Mouse (Mus musculus): ENCODE data around the gene Igfbp4. TPM values are rescaled to one million over a fixed set of nuclear protein-coding genes. Genes with fewer than 3 reads are reported as not detected.

Igfbp4 gene
- polyA plus RNA-seq, 1 experiment from 2014 or later = 559 TPM

DNA sequence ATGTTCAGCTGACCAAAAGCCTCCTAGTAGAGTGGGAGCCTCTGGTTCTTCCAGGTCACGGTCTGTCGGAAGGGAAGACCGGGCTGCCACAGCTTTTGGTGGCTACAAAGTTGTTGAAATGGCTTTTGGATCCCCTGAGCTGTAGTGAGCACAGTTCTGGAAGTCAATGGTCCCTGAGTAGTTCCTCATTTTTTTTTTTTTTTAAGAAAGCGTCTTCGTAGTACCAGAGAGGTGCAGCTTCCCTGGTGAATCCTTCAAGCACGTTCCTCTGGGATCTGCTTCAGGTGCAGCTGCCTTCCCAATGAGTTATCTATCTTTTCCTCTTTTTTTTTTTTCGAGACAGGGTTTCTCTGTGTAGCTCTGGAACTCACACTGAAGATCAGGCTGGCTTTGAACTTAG lies 52.7 kb downstream of the Igfbp4 start:
- peaks cover 11% of the 10 kb centered on the region; the same call in 1 of the 2 replicates for H3K27me3 ChIP-seq (ENCODE audit: insufficient read depth, poor library complexity, severe bottlenecking)
- no peaks in the 10 kb centered on the region for H3K9me3 ChIP-seq
- WGBS = 82% methylated on average over 7 of the region's 7 CpGs
- no peak for DNase-seq (ENCODE audit: low spot score)
- H3K4me1 ChIP-seq = peaks cover 9% of the 10 kb centered on the region
- no peak overlapping the region for H3K27ac ChIP-seq
- H3K36me3 ChIP-seq = no peaks in the 10 kb centered on the region
- no peak overlapping the region for H3K4me3 ChIP-seq

DNA sequence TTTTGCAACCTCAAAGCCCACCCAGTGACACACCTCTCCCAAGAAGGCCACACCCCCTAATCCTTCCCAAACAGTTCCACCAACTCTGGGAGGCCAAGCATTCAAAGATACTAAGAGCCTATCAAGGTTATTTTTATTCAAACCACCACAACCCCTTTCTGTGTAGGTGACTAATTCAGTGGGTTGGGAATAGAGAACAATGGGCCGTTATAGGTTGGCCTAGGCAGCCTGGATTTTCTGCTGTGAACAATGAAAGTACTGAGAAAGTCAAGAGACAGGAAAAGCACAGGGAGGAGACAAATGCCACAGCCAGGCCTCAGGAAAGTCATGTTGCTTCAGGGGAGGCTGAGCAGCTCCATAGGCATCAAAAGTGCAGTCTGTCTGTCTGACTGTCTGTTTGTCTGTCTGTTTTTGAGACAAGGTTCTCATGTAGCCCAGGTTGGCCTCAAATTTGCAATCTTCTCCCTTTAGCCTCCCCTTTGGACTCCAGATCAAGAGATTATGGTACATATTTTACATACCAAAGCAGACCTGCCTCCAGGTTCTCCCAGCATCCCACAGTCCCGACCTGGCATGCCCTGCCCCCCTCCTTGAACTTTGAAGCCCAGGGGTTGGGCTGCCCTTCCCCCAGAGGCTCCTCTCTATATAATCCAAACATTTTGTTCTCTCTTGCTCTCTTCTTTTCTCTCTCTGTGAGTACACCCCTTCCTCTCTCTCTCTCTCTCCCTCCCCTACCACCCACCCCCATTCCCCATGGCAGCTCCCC lies 54.0 kb downstream of the Igfbp4 start:
- Histone ChIP-seq H3K36me3 (no peaks in the 10 kb centered on the region), H3K4me1 (peaks cover 4% of the 10 kb centered on the region; the same call in 1 of the 2 replicates), H3K27ac (no peak overlapping the region), H3K27me3 (ENCODE audit: insufficient read depth, poor library complexity, severe bottlenecking) (no peaks in the 10 kb centered on the region), H3K4me3 (no peak overlapping the region), H3K9me3 (no peaks in the 10 kb centered on the region)
- DNase-seq (ENCODE audit: low spot score) = no peak
- WGBS = 50% methylated on average over 2 of the region's 2 CpGs

DNA sequence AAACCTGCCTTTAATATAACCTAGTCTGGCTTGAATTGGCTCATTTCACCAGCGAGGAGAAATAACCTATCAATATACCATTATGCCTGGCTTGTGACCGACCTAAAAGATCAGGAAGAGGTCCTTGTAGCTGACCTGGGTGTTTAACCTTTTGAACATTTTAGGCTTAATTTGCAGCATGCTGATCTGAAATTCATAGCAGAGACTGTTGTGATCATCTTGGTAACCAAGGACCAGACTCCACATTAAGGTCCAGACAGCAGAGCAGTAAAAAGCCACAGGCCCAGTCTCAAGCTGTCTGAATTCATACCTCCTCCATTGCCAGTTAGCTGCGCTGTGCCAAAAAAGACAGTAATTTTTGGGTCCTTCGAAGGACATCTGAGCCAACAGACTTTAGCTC lies 54.7 kb downstream of the Igfbp4 start:
- Histone ChIP-seq H3K4me1 (peaks cover 4% of the 10 kb centered on the region; the same call in 1 of the 2 replicates), H3K27me3 (ENCODE audit: insufficient read depth, poor library complexity, severe bottlenecking) (no peaks in the 10 kb centered on the region), H3K36me3 (no peaks in the 10 kb centered on the region), H3K4me3 (no peak overlapping the region), H3K27ac (no peak overlapping the region), H3K9me3 (no peaks in the 10 kb centered on the region)
- no peak for DNase-seq (ENCODE audit: low spot score)
- 81% methylated on average over 4 of the region's 4 CpGs for WGBS

DNA sequence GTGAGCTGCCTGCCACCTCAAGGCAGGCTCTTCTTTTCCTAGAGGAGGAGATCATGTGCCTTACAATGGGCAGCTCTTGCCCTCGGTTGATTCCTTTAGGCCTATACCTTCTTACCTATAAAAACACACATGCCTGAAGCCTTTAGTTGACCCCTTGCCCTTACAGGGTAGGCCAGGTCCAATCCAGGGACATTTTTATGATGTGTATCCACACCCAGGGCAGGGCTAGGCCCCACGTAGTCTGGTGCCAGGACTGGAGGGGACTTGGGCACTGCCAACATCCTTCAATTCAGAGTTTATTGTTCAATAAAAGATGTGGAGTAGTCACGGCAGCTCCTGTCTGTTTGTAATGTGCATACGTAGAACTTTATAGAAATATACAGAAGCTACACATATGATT lies 55.4 kb downstream of the Igfbp4 start:
- Histone ChIP-seq H3K27ac (no peak overlapping the region; the same call in 1 of the 2 replicates), H3K4me1 (peaks cover 4% of the 10 kb centered on the region; the same call in 1 of the 2 replicates), H3K36me3 (no peaks in the 10 kb centered on the region), H3K4me3 (no peak overlapping the region), H3K9me3 (no peaks in the 10 kb centered on the region), H3K27me3 (ENCODE audit: insufficient read depth, poor library complexity, severe bottlenecking) (no peaks in the 10 kb centered on the region)
- no peak for DNase-seq (ENCODE audit: low spot score)
- 80% methylated on average over 4 of the region's 4 CpGs for WGBS

DNA sequence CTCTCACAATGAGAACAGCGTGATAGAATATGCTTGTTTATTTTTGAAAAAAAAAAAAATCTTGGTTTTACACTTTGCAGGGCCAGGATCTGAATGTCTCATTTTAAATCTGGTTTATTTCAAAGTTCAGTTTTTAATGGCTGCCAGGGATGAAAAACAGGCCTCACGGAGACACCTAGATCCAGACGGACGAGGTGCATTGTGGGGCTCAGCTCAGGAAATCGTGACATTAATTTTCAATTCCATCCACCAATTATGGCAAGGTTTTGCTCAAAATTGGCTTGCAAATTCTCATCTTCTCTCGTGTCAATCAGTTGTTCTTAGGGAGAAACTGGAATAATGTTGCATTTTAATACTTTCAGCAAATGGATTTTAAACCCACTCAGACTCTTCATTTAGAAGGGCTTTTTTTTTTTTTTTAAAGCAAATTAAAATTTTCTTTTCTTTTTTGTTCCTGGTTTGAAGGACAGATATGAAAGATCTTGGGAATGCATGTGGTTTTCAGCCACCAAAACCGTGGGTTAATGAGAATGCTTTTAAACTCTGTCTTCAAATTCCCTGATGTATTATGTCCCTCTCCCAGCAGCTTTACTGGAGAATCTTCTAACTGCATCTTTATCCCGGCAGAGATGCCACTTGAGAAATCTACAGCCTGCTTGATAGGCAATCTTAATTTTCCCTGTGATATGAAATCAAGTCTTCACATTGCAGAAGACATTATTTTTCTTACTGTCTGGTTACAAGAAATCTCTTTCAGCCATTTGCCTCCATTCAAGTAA lies 56.1 kb downstream of the Igfbp4 start:
- Histone ChIP-seq H3K36me3 (no peaks in the 10 kb centered on the region), H3K27ac (no peak overlapping the region), H3K27me3 (ENCODE audit: insufficient read depth, poor library complexity, severe bottlenecking) (no peaks in the 10 kb centered on the region), H3K4me3 (no peak overlapping the region), H3K4me1 (peaks cover 4% of the 10 kb centered on the region; the same call in 1 of the 2 replicates), H3K9me3 (no peaks in the 10 kb centered on the region)
- no peak for DNase-seq (ENCODE audit: low spot score)
- WGBS = 68% methylated on average over 8 of the region's 8 CpGs

DNA sequence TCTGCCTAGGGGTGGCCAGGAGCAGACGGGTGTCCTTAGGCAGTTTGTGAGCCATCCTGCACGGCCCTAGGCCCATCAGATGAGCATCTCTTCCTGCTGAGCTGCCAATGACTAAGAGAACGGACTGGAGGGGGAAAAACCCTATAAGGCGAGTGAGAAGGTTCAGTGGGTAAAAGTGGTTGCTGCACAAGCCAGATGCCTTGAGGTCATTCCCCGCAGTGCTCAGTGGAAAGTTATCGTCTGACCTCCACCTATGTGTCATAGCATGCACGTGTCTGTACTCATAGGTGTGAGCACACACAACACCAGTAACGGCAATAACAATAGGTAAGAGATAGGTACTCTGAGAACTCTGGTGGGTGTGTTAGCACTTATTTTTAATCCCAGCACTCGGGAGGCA lies 57.9 kb downstream of the Igfbp4 start:
- H3K36me3 ChIP-seq = no peaks in the 10 kb centered on the region
- no peak for DNase-seq (ENCODE audit: low spot score)
- H3K4me3 ChIP-seq = no peak overlapping the region
- H3K27me3 ChIP-seq (ENCODE audit: insufficient read depth, poor library complexity, severe bottlenecking) = no peaks in the 10 kb centered on the region
- 82% methylated on average over 9 of the region's 9 CpGs for WGBS
- H3K4me1 ChIP-seq = peaks cover 4% of the 10 kb centered on the region; the same call in 1 of the 2 replicates
- no peak overlapping the region for H3K27ac ChIP-seq
- no peaks in the 10 kb centered on the region for H3K9me3 ChIP-seq

DNA sequence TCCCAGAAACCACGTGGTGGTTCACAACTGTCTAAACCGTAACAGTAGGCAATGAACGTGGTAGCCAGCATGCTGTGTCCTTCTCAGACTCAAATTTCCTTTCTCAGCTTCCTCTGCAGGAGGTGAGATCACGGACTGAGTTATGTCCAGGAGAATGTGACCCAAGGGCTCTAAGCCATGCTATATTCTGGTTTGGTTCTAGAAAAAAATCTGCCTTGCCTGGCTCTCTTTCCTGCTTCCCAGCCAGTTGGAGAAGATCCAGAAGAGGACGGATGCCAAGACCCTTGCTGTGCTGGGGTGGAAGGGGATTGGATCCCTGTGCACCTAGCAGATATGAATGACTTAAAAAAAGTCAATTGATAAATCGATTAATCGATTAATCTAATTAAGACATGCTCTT lies 58.5 kb downstream of the Igfbp4 start:
- no peak overlapping the region for H3K4me3 ChIP-seq
- 78% methylated on average over 7 of the region's 7 CpGs for WGBS
- H3K4me1 ChIP-seq = peaks cover 4% of the 10 kb centered on the region; the same call in 1 of the 2 replicates
- DNase-seq (ENCODE audit: low spot score) = no peak
- no peak overlapping the region for H3K27ac ChIP-seq
- no peaks in the 10 kb centered on the region for H3K9me3 ChIP-seq
- H3K27me3 ChIP-seq (ENCODE audit: insufficient read depth, poor library complexity, severe bottlenecking) = no peaks in the 10 kb centered on the region
- no peaks in the 10 kb centered on the region for H3K36me3 ChIP-seq

DNA sequence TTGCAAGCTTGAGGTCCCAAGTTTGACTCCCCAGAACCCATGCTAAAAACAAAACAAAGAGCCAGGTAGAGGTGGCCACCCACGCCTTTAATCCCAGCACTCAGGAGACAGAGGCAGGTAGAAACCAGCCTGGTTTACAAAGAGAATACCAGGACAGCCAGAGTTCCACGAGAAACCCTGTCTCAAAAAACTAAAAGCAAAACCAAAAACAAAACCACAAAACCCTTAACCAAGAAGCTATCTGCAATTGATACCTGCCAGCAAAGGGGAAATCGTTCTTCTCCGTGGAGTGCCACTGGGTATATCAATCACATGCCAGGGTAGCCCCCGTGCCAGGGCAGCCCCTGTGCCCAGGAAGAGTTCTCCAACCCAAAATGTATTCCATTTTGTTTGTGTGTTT lies 59.2 kb downstream of the Igfbp4 start:
- DNase-seq (ENCODE audit: low spot score) = no peak
- Histone ChIP-seq H3K27me3 (ENCODE audit: insufficient read depth, poor library complexity, severe bottlenecking) (no peaks in the 10 kb centered on the region), H3K4me1 (peaks cover 11% of the 10 kb centered on the region; the same call in 1 of the 2 replicates), H3K9me3 (no peaks in the 10 kb centered on the region), H3K36me3 (no peaks in the 10 kb centered on the region), H3K27ac (no peak overlapping the region), H3K4me3 (no peak overlapping the region)
- 85% methylated on average over 5 of the region's 5 CpGs for WGBS

DNA sequence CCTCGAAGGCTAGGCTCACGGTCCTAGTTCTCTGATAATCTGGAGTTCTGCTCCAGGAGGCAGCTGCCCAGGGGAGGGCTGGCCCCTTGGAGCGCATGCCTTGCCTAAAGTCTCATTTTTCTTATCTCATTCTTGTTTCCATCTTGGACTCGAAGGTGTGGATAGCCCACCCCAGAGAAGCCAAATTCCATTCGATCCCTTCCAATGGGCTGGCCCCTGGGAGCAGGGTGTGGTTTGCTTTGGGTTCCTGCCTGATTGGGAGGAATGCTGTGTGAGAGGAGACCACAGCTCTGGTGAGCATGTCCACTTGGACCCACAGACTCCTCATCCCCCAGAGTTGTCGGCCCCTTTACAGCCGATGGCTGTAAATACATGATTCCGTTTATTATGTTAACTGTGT lies 60.6 kb downstream of the Igfbp4 start:
- Histone ChIP-seq H3K9me3 (no peaks in the 10 kb centered on the region), H3K4me3 (no peak overlapping the region), H3K27me3 (ENCODE audit: insufficient read depth, poor library complexity, severe bottlenecking) (no peaks in the 10 kb centered on the region), H3K36me3 (no peaks in the 10 kb centered on the region), H3K27ac (no peak overlapping the region), H3K4me1 (peaks cover 21% of the 10 kb centered on the region)
- 40% methylated on average over 8 of the region's 8 CpGs for WGBS
- no peak for DNase-seq (ENCODE audit: low spot score)

DNA sequence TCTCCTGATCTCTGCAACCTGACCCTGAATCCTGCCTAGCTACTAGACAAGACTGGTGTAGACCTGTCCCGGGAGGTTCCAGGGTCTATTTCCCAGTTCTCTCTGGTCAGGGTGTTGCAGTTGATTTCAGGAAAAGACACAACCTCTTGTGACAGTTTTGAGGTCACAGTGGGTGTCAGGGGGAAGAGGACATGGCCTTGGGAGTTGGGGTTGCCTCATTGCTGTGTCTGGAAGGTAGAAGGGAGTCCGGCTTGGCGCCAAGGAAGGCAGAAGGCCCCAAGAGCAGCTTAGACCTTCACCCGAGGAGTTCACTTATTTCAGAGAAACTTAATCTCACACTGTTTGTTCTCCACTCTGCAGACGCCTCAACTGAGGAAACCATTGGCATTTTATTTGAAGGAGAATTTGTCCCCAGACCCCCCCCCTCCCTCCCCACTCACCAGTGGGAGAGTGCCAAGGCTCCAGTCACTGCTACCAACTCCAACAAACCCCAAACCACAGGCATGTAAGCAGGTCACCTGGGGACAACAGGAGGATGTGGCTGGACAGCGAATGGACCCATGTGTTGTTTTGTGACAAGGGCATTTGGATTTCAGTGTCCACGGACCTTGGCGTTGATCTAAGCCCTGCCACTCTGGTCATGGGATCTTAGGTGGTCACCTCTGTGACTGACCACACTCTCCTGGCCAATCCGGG lies 61.7 kb downstream of the Igfbp4 start:
- no peaks in the 10 kb centered on the region for H3K27me3 ChIP-seq (ENCODE audit: insufficient read depth, poor library complexity, severe bottlenecking)
- H3K27ac ChIP-seq = no peak overlapping the region; the same call in 1 of the 2 replicates
- peaks cover 30% of the 10 kb centered on the region for H3K4me1 ChIP-seq
- no peak for DNase-seq (ENCODE audit: low spot score)
- no peak overlapping the region for H3K4me3 ChIP-seq
- no peaks in the 10 kb centered on the region for H3K9me3 ChIP-seq
- WGBS = 81% methylated on average over 9 of the region's 9 CpGs
- H3K36me3 ChIP-seq = no peaks in the 10 kb centered on the region
